Mouse (Mus musculus): Measurements from ENCODE around the gene Ect2. TPM values are rescaled to one million over a fixed set of nuclear protein-coding genes. Genes with fewer than 3 reads are reported as not detected.

The Ect2 gene
- polyA plus RNA-seq, 1 experiment: 62.2 TPM

- H3K4me3 ChIP-seq (ENCODE audit: insufficient read depth, low read length): no peak overlapping the region
- no peak for TF ChIP-seq CTCF (IDR thresholded peaks at IDR 0.05; ENCODE audit: borderline replicate concordance, insufficient read depth, low read length)
- no peak for TF ChIP-seq POLR2A (IDR thresholded peaks at IDR 0.05; ENCODE audit: low read depth, low read length)
- H3K27ac ChIP-seq (ENCODE audit: insufficient read depth, low read length): no peak overlapping the region
- H3K4me1 ChIP-seq (ENCODE audit: control insufficient read depth, insufficient read depth, low read length): no peaks in the 10 kb centered on the region
These were observed 72.2 kb downstream of the Ect2 start for GRCm38 (mm10) chr3:27081229-27082060.

- H3K4me1 ChIP-seq (ENCODE audit: control insufficient read depth, insufficient read depth, low read length): no peaks in the 10 kb centered on the region
- TF ChIP-seq CTCF (IDR thresholded peaks at IDR 0.05; ENCODE audit: borderline replicate concordance, insufficient read depth, low read length) (no peak), POLR2A (IDR thresholded peaks at IDR 0.05; ENCODE audit: low read depth, low read length) (no peak)
- no peak overlapping the region for H3K4me3 ChIP-seq (ENCODE audit: insufficient read depth, low read length)
- no peak overlapping the region for H3K27ac ChIP-seq (ENCODE audit: insufficient read depth, low read length)
These were observed 73.5 kb downstream of the Ect2 start for GRCm38 (mm10) chr3:27080061-27080770.

GRCm38 (mm10) chr3:27073884-27074283 lies 79.8 kb downstream of the Ect2 start:
- Histone ChIP-seq H3K27ac (ENCODE audit: insufficient read depth, low read length) (no peak overlapping the region), H3K4me1 (ENCODE audit: control insufficient read depth, insufficient read depth, low read length) (no peaks in the 10 kb centered on the region), H3K4me3 (ENCODE audit: insufficient read depth, low read length) (no peak overlapping the region)
- TF ChIP-seq CTCF (IDR thresholded peaks at IDR 0.05; ENCODE audit: borderline replicate concordance, insufficient read depth, low read length): no peak

- Histone ChIP-seq H3K27ac (ENCODE audit: insufficient read depth, low read length) (no peak overlapping the region), H3K4me3 (ENCODE audit: insufficient read depth, low read length) (no peak overlapping the region), H3K4me1 (ENCODE audit: control insufficient read depth, insufficient read depth, low read length) (no peaks in the 10 kb centered on the region)
- TF ChIP-seq POLR2A (IDR thresholded peaks at IDR 0.05; ENCODE audit: low read depth, low read length) (no peak), CTCF (IDR thresholded peaks at IDR 0.05; ENCODE audit: borderline replicate concordance, insufficient read depth, low read length) (no peak)
These were observed 82.0 kb downstream of the Ect2 start for GRCm38 (mm10) chr3:27071706-27072105.

- no peaks in the 10 kb centered on the region for H3K4me1 ChIP-seq (ENCODE audit: control insufficient read depth, insufficient read depth, low read length)
- no peak overlapping the region for H3K4me3 ChIP-seq (ENCODE audit: insufficient read depth, low read length)
- TF ChIP-seq CTCF (IDR thresholded peaks at IDR 0.05; ENCODE audit: borderline replicate concordance, insufficient read depth, low read length) (no peak), POLR2A (IDR thresholded peaks at IDR 0.05; ENCODE audit: low read depth, low read length) (no peak)
- H3K27ac ChIP-seq (ENCODE audit: insufficient read depth, low read length): no peak overlapping the region
These were observed 83.3 kb downstream of the Ect2 start for GRCm38 (mm10) chr3:27070340-27070739.

- Histone ChIP-seq H3K27ac (ENCODE audit: insufficient read depth, low read length) (no peak overlapping the region), H3K4me3 (ENCODE audit: insufficient read depth, low read length) (no peak overlapping the region), H3K4me1 (ENCODE audit: control insufficient read depth, insufficient read depth, low read length) (no peaks in the 10 kb centered on the region)
- TF ChIP-seq POLR2A (IDR thresholded peaks at IDR 0.05; ENCODE audit: low read depth, low read length) (no peak), CTCF (IDR thresholded peaks at IDR 0.05; ENCODE audit: borderline replicate concordance, insufficient read depth, low read length) (no peak)
These were observed 86.5 kb downstream of the Ect2 start for GRCm38 (mm10) chr3:27067206-27067605.

GRCm38 (mm10) chr3:27064886-27065285 lies 88.8 kb downstream of the Ect2 start:
- no peak overlapping the region for H3K4me3 ChIP-seq (ENCODE audit: insufficient read depth, low read length)
- no peak overlapping the region for H3K27ac ChIP-seq (ENCODE audit: insufficient read depth, low read length)
- H3K4me1 ChIP-seq (ENCODE audit: control insufficient read depth, insufficient read depth, low read length): no peaks in the 10 kb centered on the region
- TF ChIP-seq CTCF (IDR thresholded peaks at IDR 0.05; ENCODE audit: borderline replicate concordance, insufficient read depth, low read length): no peak
- no peak for TF ChIP-seq POLR2A (IDR thresholded peaks at IDR 0.05; ENCODE audit: low read depth, low read length)

- TF ChIP-seq CTCF (IDR thresholded peaks at IDR 0.05; ENCODE audit: borderline replicate concordance, insufficient read depth, low read length) (no peak), POLR2A (IDR thresholded peaks at IDR 0.05; ENCODE audit: low read depth, low read length) (no peak)
- Histone ChIP-seq H3K4me3 (ENCODE audit: insufficient read depth, low read length) (no peak overlapping the region), H3K27ac (ENCODE audit: insufficient read depth, low read length) (no peak overlapping the region), H3K4me1 (ENCODE audit: control insufficient read depth, insufficient read depth, low read length) (no peaks in the 10 kb centered on the region)
These were observed 90.0 kb downstream of the Ect2 start for GRCm38 (mm10) chr3:27063399-27064260.

GRCm38 (mm10) chr3:27060441-27060840 lies 93.2 kb downstream of the Ect2 start:
- Histone ChIP-seq H3K4me3 (ENCODE audit: insufficient read depth, low read length) (no peak overlapping the region), H3K4me1 (ENCODE audit: control insufficient read depth, insufficient read depth, low read length) (no peaks in the 10 kb centered on the region), H3K27ac (ENCODE audit: insufficient read depth, low read length) (no peak overlapping the region)
- no peak for TF ChIP-seq CTCF (IDR thresholded peaks at IDR 0.05; ENCODE audit: borderline replicate concordance, insufficient read depth, low read length)
- TF ChIP-seq POLR2A (IDR thresholded peaks at IDR 0.05; ENCODE audit: low read depth, low read length): no peak
